Mouse (Mus musculus) adipose tissue, adult 10 weeks (tissue): Measurements from ENCODE around the gene Olfr809. TPM values are rescaled to one million over a fixed set of nuclear protein-coding genes. Genes with fewer than 3 reads are reported as not detected.

Source experiments
- polyA plus RNA-seq: library from polyadenylated mRNA; stranded (reverse); fragments of 350-450 nt; fragmentation: Illumina TruSeq; extraction: RNeasy Lipid Tissue Mini Kit (QIAGEN cat#74804); gene quantifications from one replicate; pipeline ENCODE4 v1.2.3, GENCODE M21; 2014; ENCODE audit warnings: low read depth, low replicate concordance

Gene Olfr809
- not detected for polyA plus RNA-seq

GRCm38 (mm10) chr10:129774338-129774737 is at the start of gene Olfr809:
Gene Olfr809, plus strand, starts transcription at chr10:129774638.

GRCm38 (mm10) chr10:129729275-129729674 is 45.2 kb upstream of the Olfr809 start, which contains the start of gene Olfr805:
Gene Olfr805, minus strand, starts transcription at chr10:129729375.

GRCm38 (mm10) chr10:129741821-129742220 is 32.6 kb upstream of the Olfr809 start, which contains the start of gene Olfr806:
Gene Olfr806, minus strand, starts transcription at chr10:129741921.

GRCm38 (mm10) chr10:129757693-129758092 is 16.7 kb upstream of the Olfr809 start, which contains the start of gene Olfr807:
Gene Olfr807, minus strand, starts transcription at chr10:129757793.

GRCm38 (mm10) chr10:129765182-129765581 is 9.3 kb upstream of the Olfr809 start, which contains the start of gene Olfr808:
Gene Olfr808, plus strand, starts transcription at chr10:129765482.

GRCm38 (mm10) chr10:129794817-129795216 is 20.4 kb downstream of the Olfr809 start, which contains the start of gene Olfr810:
Gene Olfr810, minus strand, starts transcription at chr10:129794917.

GRCm38 (mm10) chr10:129804296-129804695 is 29.9 kb downstream of the Olfr809 start, which contains the start of gene Olfr811:
Gene Olfr811, minus strand, starts transcription at chr10:129804396.

Other genes starting within 250 kb of the Olfr809 start
- not detected for gene Olfr792, start 235.5 kb upstream of the Olfr809 start, polyA plus RNA-seq
- gene Olfr794, start 207.0 kb upstream of the Olfr809 start, polyA plus RNA-seq: not detected
- gene Olfr796, start 162.1 kb upstream of the Olfr809 start, polyA plus RNA-seq: not detected
- gene Olfr798, start 146.7 kb upstream of the Olfr809 start, polyA plus RNA-seq: not detected
- gene Olfr799, start 137.2 kb upstream of the Olfr809 start, polyA plus RNA-seq: not detected
- not detected for gene Olfr800, start 116.9 kb upstream of the Olfr809 start, polyA plus RNA-seq
- gene Olfr801, start 100.8 kb upstream of the Olfr809 start, polyA plus RNA-seq: not detected
- not detected for gene Olfr802, start 86.5 kb upstream of the Olfr809 start, polyA plus RNA-seq
- not detected for gene Olfr803, start 80.4 kb upstream of the Olfr809 start, polyA plus RNA-seq
- gene Olfr804, start 71.4 kb upstream of the Olfr809 start, polyA plus RNA-seq: not detected
- not detected for gene Olfr805, start 45.3 kb upstream of the Olfr809 start, polyA plus RNA-seq
- gene Olfr806, start 32.7 kb upstream of the Olfr809 start, polyA plus RNA-seq: not detected
- not detected for gene Olfr807, start 16.8 kb upstream of the Olfr809 start, polyA plus RNA-seq
- not detected for gene Olfr808, start 9.2 kb upstream of the Olfr809 start, polyA plus RNA-seq
- gene Olfr810, start 20.3 kb downstream of the Olfr809 start, polyA plus RNA-seq: not detected
- gene Olfr811, start 29.8 kb downstream of the Olfr809 start, polyA plus RNA-seq: not detected
- not detected for gene Olfr812, start 71.5 kb downstream of the Olfr809 start, polyA plus RNA-seq
- not detected for gene Olfr813, start 80.7 kb downstream of the Olfr809 start, polyA plus RNA-seq
- not detected for gene Olfr814, start 105.2 kb downstream of the Olfr809 start, polyA plus RNA-seq
- gene Olfr815, start 131.2 kb downstream of the Olfr809 start, polyA plus RNA-seq: not detected
- not detected for gene Olfr816, start 141.0 kb downstream of the Olfr809 start, polyA plus RNA-seq
- gene Olfr818, start 174.5 kb downstream of the Olfr809 start, polyA plus RNA-seq: not detected
- not detected for gene Olfr819, start 192.6 kb downstream of the Olfr809 start, polyA plus RNA-seq
- not detected for gene Olfr247, start 201.5 kb downstream of the Olfr809 start, polyA plus RNA-seq
- gene Gm10310, start 210.4 kb downstream of the Olfr809 start, polyA plus RNA-seq: not detected
- gene Olfr820, start 238.0 kb downstream of the Olfr809 start, polyA plus RNA-seq: not detected